Mouse (Mus musculus) left cerebral cortex, postnatal 14 days (tissue): ENCODE measurements around the gene Adam10. TPM values are rescaled to one million over a fixed set of nuclear protein-coding genes. Genes with fewer than 3 reads are reported as not detected.

Experiments
- DNase-seq, 2 experiments: peaks; one replicate each; pipeline ENCODE4 v3.0.0; 2021 to 2022; ENCODE audit warnings: low spot score in 2 of 2, mixed read lengths in 1 of 2
- intact Hi-C: fragments of 180-260 bp; cut with DNase I; formaldehyde crosslinking; loops from one replicate; pipeline ENCODE4 v1.15.1; 2025
- total RNA-seq, 2 experiments: library from RNA; stranded (reverse); gene quantifications; 2 replicates each; pipeline ENCODE4 v1.2.3; 2021

Gene Adam10
- total RNA-seq, 2 experiments from 2014 or later: 77.5 to 83.3 TPM

DNA sequence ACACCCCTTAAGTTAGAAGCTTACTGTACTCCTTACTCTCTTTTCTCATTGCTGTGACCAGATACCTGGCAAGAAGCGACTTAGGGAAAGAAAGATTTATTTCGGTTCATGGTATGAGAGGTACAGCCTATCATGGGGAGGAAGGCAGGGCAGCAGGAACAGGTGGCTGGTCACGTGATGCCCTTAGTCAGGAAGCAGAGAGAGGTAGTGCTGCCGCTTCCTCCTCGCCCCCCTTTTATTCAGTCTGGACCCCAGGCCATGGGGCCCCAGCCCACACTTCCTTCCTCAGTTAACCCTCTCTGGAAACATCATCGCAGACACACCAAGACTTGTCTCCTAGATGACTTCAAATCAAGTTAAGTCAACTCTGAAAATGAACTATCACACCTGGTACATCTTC, 7.5 kb upstream of the Adam10 start:
- DNase-seq: no peak
- intact Hi-C loops: loop anchor here (5.0 kb wide), 1 partner anchor 261 kb away; no protein-coding TSS in a partner anchor

DNA sequence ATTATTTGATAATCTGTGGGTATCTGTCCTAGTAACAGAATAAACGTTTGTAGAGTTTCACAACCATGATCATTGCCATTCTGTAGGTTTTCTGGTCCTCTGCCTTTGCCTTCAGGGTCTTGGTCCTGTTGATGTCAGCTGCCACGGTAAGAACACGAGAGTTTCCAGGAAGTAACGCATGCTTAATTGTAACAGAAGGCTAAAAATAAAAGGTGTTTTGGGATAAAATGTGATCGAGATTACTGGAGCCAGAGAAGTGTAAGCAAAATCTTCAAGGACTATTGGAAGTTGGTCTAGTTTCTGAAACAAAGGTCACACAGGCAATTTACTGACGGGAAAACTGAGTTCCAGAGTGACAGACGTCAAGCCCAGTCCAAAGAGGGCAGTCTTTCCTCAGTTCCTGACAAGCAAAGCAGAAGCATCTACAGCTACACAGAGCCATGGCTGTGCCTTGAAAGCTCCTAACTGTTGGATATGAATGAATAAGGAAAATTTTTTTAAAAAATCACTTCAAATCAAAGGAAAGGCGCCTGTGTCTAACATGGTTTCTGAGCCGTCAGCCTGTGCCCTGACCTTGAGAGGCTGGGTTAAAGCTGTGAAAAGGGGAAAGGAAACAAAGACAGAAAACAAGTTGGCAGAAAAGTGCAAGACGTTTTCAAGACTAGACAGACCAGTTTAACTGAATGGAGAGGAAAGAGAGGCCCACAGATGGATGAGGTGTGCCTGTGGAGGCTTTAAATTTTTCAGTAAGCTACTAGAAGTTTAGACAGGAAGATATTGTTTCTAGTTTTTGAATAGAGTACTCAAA, 6.8 kb upstream of the Adam10 start:
- intact Hi-C loops: loop anchor here (5.0 kb wide), 1 partner anchor 260 kb away; no protein-coding TSS in a partner anchor
- DNase-seq: no peak

DNA sequence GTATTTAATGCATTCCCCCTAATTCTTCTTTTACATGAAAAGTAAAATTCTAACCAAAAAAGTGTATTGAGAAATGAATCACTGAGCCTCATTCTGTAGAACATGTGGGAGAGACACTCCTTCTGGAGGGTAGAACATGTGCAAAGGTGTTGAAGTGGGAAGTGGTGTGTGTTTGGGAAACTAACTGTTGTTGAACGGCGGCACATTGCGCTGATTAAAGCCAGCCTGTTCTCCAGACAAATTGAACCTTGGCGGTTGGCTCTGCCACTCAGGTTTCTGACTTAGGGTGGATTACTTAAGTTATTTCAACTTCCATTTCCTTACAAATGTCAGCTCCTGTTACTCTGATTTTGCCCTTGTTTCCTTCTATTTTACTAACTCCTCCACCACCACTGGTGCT, 5.1 kb upstream of the Adam10 start:
- intact Hi-C loops: loop anchor here (5.0 kb wide), 1 partner anchor 259 kb away; no protein-coding TSS in a partner anchor
- DNase-seq: no peak

DNA sequence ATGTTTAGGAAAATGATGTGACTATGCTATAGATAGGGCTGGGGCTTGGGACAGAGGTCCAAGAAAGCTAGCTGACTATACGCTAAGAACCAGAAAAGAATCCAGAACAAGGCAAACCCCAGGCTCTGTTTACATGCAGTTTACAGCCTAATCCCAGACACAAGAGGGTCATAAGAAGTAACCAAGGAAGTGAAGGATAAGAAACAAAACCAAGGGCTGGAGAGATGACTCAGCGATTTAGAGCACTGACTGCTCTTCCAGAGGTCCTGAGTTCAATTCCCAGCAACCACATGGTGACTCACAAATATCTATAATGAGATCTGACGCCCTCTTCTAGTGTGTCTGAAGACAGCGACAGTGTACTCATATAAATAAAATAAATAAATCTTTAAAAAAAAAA, 3.7 kb upstream of the Adam10 start:
- intact Hi-C loops: loop anchor here (5.0 kb wide), 1 partner anchor 402 kb away; no protein-coding TSS in a partner anchor
- DNase-seq: no peak

DNA sequence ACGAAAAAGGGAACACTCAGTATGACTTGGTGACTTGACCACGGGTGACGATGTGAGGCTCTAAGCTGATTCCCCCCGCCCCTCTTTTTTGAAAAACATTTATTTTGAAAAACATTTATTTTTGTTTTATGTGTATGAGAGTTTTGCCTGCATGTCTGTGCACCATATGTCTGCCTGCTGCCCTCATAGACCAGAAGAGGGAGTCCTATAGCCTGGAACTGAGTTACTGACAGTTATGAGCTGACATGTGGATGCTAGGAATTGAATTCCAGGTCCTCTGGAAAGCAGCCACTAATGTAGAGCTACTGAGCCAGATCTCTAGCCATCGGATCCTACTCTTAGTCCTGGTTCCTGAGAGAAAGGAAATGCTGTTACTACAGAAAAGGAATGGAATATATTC, 2.8 kb upstream of the Adam10 start:
- intact Hi-C loops: loop anchor here (5.0 kb wide), 1 partner anchor 401 kb away; no protein-coding TSS in a partner anchor
- DNase-seq: no peak

DNA sequence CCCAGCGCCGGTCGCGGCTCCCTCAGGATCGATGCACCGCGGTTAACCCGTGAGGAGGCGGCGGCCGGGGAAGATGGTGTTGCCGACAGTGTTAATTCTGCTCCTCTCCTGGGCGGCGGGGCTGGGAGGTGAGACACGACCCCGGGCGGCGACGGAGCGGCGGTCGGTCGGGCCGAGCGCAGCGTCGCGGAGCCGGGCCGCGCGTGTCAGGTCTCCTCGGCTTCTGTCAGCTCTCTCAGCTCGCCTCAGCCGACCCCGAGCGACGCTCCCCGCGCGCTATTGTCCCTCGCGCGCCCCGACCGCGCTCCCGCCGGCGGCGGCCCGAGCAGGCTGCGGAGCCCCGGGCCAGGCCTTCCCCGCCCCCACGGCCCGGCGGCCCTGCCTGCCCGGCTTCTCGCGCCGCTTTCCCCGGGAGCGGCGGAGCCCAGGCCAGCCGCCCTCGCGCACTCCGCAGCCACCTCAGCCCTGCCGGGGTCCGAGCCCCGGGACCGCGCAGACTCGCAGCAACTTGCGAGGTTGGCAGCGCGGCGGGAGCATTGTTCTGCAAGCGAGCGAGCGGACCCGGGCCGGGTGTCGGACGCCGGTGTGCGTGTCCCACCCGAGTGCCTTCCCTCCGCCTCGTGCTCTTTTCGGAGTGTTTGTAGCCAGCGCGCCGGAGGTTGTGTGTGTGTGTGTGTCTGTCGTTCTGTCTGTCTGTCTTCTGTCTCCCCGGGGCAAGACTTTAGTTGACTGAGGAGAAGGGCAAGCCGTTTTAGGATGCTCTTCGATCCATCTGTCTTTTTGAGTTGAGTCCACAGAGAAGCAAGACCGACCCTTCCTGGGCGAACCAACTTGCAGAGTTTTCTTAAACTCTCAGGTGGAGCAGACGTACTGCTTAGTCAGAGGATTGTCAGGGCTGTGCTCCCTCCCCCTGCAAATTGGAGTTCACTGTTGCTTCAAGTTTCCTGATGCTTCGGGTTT, 615 bp downstream of the Adam10 start:
- DNase-seq: peak; percentile 14 to 33
- intact Hi-C loops: loop anchor here (5.0 kb wide), 1 partner anchor 398 kb away; no protein-coding TSS in a partner anchor

DNA sequence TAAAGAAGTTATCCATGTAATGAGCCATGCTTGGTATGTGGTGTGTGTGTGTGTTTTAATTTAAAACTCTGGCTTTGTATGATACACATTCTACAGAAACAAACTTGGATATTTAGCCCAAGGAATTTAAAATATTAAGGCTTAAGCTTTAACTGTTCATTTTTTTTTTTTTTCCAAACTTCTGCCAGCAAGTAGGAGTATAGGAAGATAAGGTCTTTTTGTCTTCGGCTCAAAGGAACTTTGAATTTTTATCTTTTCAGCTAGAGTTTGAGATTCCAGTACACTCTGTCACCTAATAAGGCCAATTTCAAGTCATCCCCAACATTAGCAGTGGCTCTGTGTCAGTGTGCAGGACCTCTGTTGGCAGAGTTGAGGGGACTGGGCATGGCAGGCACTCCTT, 3.4 kb downstream of the Adam10 start:
- intact Hi-C loops: no loop called here
- no peak for DNase-seq

DNA sequence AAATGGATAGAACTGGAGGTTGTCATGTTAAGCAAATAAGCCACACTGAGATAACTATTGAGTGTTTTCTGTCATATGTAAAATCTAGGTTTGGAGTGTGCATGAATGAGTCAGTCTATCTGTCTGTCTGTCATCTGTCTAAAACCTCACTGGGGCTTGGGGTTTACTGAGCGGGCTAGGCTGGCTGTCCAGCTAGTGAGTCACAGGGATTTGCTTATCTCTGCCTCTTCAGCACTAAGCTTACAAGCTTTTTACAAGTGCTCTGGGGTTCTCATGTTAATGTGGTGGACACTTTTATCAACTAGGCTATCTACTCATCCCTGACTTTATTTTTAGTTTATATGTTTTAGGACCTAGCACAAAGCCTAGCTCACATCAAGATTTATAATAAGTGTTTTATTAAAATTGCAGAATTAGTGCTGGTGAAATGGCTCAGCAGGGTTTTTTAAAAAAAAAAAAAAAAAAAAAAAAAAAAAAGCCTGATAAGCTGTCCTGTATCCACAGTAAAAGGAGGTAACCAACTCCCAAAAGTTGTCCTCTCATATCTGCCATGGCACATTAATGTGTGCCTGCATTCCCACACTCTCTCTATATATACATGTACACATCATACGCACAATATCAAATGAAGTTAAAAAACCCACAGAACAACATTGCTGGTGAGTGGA, 9.6 kb downstream of the Adam10 start:
- intact Hi-C loops: no loop called here
- DNase-seq: no peak

DNA sequence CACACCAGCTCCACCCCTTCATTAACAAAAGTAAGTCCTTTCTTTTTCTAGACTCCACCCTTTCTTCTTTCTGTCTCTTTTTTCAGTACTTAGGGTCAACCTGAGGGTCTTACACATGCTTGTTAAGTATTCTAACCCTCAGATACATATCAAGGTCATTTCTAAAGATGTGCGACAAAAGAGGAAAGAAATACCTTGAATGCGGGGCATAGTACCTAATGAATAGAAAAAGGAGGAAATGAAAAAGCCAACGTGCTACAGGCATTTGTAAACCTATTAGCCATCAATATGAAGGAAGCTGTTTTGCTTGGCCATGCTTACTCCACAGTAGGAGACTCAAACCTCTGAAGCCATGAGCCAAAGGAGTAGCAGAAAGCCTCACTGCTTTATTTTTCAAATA, 11.1 kb downstream of the Adam10 start:
- intact Hi-C loops: no loop called here
- DNase-seq: no peak

DNA sequence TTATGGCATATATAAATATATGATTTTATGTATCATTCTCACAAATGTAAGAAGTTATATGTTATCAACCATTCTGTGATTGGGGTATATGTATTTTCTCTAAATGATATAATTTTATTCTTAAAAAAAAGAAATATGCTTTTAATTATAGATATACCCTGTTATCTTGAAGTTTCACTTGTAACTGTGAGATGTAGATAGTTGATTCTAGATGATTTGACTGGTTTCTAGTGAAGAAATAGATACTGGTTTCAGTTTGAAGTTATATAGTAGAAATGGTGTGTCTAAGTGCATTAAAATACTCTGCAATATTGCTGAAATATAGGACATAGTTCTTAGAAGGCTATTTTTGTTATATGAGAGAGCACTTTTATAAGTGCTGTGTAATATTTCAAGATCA, 11.8 kb downstream of the Adam10 start:
- intact Hi-C loops: no loop called here
- no peak for DNase-seq

DNA sequence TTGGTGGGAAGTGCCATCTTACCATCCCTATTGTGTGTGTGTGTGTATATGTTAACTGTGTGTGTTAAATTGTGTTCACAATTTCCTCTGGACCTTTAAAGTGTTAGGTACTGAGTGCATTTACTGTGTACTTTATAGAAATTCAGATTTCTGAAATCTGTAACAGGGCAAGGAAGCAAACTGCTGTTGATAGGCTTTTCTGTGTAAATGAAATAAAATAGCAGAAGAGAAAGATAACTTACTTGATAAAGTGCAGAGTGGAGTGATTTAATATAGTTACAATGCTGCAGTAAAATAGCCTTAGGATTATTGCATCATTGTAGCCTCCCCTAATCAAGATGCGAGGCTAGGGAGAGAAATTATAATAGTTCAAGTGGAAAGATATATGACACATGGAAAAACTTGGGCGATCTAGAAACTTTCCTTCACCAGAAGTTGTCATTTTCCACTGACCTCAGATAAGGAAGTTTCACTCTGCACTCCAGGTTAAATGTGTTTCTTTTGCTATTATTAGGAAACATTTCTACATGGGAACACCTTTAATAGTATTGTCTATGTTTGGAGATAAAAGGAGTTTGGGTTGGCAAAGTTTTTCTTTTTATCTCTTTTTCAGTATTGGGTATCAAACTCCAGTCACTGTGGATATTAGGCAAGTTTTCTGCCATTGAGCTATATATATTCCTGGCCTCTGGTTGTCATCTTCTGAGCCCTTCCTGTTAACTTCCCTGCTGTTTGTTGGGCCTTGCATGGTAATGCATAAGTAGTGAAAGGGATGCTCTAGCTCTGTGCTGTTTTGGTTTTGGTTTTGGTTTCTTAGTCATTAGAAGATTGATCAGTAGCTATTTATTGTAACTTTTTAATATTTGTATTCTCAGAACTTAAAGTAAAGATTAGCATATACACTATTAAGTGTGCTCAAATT, 13.2 kb downstream of the Adam10 start:
- intact Hi-C loops: no loop called here
- no peak for DNase-seq

DNA sequence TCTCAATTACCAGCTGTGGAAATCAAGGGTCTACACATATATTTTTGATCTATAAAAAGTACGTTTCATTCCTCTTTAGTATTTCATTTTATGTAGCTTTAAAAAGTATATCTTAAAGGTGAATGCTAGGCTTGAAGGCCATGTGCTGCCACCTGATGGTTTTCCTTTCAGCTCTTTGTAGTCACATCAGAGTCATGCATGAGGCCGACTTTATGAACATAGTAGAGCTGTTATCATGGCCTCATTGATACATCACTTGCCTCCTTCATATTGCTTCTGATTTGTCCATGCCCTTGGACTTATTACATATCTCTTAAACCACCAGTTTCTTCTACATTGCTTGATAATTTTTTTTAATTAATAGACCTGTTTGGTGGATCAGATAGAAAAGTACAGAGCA, 16.9 kb downstream of the Adam10 start:
- intact Hi-C loops: no loop called here
- DNase-seq: no peak

DNA sequence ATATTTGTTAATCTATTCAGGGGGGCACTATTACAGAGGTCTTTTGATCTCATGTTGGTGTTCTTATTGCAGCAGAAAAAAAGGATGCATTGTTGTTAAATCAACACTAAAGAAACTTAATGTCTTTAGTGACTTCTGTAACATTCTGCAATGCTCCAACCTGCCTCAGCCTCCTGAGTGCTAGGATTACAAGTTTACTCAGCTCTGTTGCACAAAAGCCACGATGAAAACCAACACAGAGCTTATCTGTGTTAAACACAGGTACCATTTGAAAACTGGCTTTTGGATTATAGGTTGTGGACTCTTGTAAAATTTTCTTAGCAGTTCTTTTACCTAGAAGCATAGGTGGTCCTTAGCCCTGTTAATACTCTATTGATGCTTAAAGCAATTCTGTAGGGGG, 19.3 kb downstream of the Adam10 start:
- intact Hi-C loops: no loop called here
- no peak for DNase-seq

DNA sequence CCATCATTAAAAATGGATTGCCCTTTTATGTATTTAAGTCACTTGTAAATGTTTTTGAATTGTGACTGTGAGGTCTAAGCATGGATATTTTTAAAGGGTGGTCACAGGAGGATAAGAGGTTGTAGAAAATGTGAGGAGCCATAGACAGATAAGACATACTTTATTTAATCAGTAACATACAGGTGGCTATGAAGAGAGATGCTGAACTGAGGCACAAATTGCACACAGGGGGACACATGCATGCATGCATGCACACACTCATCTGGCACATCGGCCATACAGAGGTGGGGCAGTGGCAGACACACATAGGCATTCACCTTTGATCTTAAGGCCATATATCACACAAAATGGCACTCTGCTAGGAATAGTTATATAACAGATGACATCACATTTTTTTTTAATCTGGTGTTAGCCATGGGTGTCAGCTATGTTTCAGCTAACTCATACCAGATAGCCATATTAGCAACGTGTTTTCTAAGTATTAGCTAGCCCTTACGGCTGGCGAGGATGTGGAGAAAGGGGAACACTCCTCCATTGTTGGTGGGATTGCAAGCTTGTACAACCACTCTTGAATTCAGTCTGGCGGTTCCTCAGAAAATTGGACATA, 24.9 kb downstream of the Adam10 start:
- intact Hi-C loops: no loop called here
- DNase-seq: no peak

DNA sequence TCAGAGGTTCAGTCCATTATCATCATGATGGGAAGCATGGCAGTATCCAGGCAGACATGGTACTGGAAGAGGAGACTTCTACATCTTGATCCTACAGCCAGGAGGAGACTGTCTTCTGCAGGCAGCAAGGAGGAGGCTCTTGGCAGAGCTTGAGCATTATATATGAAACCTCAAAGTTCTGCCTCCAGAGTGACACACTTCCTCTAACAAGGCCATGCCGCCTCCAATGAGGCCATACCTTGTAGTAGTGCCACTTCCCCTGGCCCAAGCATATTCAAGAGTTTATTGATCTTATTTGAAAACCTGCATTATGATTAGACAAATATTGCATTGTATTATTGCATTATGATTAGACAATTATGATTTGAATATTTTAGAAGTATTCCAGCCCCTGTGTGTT, 27.6 kb downstream of the Adam10 start:
- DNase-seq: no peak
- intact Hi-C loops: no loop called here

DNA sequence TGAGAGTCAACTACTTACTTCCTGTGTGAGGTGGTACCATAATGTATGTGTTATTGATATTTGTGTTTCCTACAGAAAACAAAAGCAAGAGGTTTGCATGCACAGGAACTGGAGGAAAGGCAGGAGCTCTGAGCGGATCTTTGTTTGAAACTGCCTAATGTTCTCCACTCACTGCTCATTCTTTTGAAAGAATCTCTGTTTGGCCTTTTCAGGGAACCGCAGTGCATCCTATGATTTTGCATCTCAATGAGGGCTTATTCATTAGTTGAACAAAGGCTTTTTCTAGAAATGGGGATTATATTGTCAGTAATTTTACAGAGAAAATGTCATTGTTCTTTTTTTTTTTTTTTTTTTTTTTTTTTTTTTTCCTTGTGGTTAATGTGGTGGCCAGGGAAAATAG, 50.7 kb downstream of the Adam10 start:
- intact Hi-C loops: no loop called here
- no peak for DNase-seq

DNA sequence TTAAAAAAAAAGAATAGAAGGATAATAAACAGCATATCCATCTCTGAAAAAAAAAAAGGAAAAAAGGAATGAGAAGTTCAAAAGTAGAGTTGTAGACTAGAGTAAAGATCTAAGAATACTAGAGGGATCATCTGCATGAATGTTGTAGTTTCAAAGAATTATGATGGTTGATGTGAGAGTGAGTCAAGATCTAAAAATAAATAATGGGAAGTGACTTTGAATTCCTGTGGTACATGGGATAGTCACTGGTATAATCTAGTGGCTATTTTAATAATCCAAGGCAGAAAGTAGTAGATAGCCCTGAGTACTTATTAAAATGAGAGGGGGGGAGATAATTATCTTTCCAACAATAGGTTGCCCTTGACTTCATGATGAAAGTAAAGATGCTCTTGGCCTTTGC, 52.3 kb downstream of the Adam10 start:
- DNase-seq: no peak
- intact Hi-C loops: no loop called here

DNA sequence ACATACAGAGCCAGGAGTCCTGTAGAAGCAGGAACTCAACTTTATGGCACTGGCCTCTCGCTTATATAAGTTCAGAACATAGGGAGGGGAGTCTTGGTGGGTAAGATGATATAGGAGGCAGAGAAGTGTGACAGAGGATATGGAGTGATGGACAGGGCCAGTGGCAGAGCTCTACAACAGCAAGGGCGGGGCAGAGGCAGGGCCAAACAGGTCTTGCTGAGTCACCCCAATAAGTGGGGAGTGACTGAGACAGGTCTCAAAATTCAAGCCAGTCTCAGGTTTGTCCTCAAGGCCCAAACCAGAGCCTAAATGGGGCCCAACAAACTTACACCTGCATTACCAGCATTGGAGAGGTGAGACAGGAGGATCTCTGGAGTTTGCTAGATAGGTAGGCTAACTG, 54.4 kb downstream of the Adam10 start:
- no peak for DNase-seq
- intact Hi-C loops: no loop called here
